Mouse (Mus musculus) CH12.LX (cell line): ENCODE measurements around the gene Tle6. TPM values are rescaled to one million over a fixed set of nuclear protein-coding genes. Genes with fewer than 3 reads are reported as not detected.

ENCODE experiments used
- DNase-seq: peaks from one replicate; pipeline ENCODE4 v3.0.0-alpha.2; 2013; ENCODE audit errors: extremely low read depth
- H3K27ac ChIP-seq: 2 replicates; pipeline ENCODE4 v1.5.1; 2012; ENCODE audit warnings: low read depth, mild to moderate bottlenecking, control low read depth, moderate library complexity; ENCODE audit not compliant: insufficient read depth
- H3K27me3 ChIP-seq: replicated peaks from 2 replicates; pipeline ENCODE3; 2012; ENCODE audit warnings: inconsistent platforms
- H3K36me3 ChIP-seq, 2 experiments: replicated peaks in 1 of 2; 2 replicates each; pipeline versions ENCODE3 to v1.6.1; 2012; ENCODE audit warnings: inconsistent platforms in 1 of 2, low read length in 1 of 2, mild to moderate bottlenecking in 1 of 2, mixed read lengths in 1 of 2, moderate library complexity in 1 of 2; ENCODE audit not compliant: control insufficient read depth in 1 of 2, insufficient read depth in 1 of 2
- H3K4me1 ChIP-seq, 2 experiments: 2 replicates each; pipeline ENCODE4 v1.6.1; 2012; ENCODE audit warnings: inconsistent platforms in 1 of 2, moderate library complexity in 1 of 2; ENCODE audit not compliant: insufficient read depth in 2 of 2, control insufficient read depth in 1 of 2
- H3K4me2 ChIP-seq: 2 replicates; pipeline ENCODE4 v1.6.1; 2012; ENCODE audit warnings: low read depth, mild to moderate bottlenecking, control low read depth; ENCODE audit not compliant: poor library complexity, insufficient read depth, severe bottlenecking
- H3K4me3 ChIP-seq, 3 experiments: fragments of 150-350 bp in 1 of 3; sonication (generic) in 1 of 3; replicated peaks in 1 of 3; 2 replicates each; pipeline versions ENCODE3 to v1.5.1; 2011 to 2012; ENCODE audit warnings: low read depth in 2 of 3, low read length in 2 of 3, mild to moderate bottlenecking in 2 of 3, moderate library complexity in 2 of 3, control low read depth in 1 of 3, improper control_type of control experiment in 1 of 3, inconsistent platforms in 1 of 3, mixed read lengths in 1 of 3; ENCODE audit not compliant: poor library complexity in 1 of 3
- H3K79me2 ChIP-seq: replicated peaks from 2 replicates; pipeline ENCODE4 v1.6.1; 2012; ENCODE audit warnings: mild to moderate bottlenecking, moderate library complexity; ENCODE audit not compliant: control insufficient read depth, poor library complexity, insufficient read depth, severe bottlenecking; ENCODE audit errors: extremely low read depth
- H3K9ac ChIP-seq: 2 replicates; pipeline ENCODE4 v1.6.1; 2012; ENCODE audit warnings: low read depth, mild to moderate bottlenecking, control low read depth, moderate library complexity; ENCODE audit not compliant: insufficient read depth
- H3K9me3 ChIP-seq: replicated peaks from 2 replicates; pipeline ENCODE3; 2012; ENCODE audit warnings: low read length, inconsistent platforms, mixed read lengths
- CHD2 ChIP-seq: IDR thresholded peaks from 2 replicates; pipeline ENCODE4 v1.6.1; 2011; ENCODE audit warnings: low read length, improper control_type of control experiment
- EP300 ChIP-seq: IDR thresholded peaks from 2 replicates; pipeline ENCODE4 v1.6.1; 2011; ENCODE audit warnings: low read length, improper control_type of control experiment
- ETS1 ChIP-seq: conservative IDR thresholded peaks from 2 replicates; pipeline ENCODE4 v1.6.1; 2012; ENCODE audit warnings: low read depth, mild to moderate bottlenecking, inconsistent platforms, low read length, improper control_type of control experiment, moderate library complexity
- HCFC1 ChIP-seq: IDR thresholded peaks from 2 replicates; pipeline ENCODE4 v1.6.1; 2012; ENCODE audit warnings: low read depth, mild to moderate bottlenecking, inconsistent platforms, low read length, improper control_type of control experiment
- IRF4 ChIP-seq: IDR thresholded peaks from 2 replicates; pipeline ENCODE4 v1.6.1; 2014; ENCODE audit warnings: low read depth, mild to moderate bottlenecking, inconsistent platforms, low read length, improper control_type of control experiment
- MAX ChIP-seq: IDR thresholded peaks from 2 replicates; pipeline ENCODE4 v1.6.1; 2011; ENCODE audit warnings: low read length, improper control_type of control experiment
- MXI1 ChIP-seq: IDR thresholded peaks from 2 replicates; pipeline ENCODE4 v1.6.1; 2011; ENCODE audit warnings: mild to moderate bottlenecking, low read depth, low read length, improper control_type of control experiment
- MYC ChIP-seq: IDR thresholded peaks from 2 replicates; pipeline ENCODE4 v1.6.1; 2011; ENCODE audit warnings: low read depth, mild to moderate bottlenecking, improper control_type of control experiment, low read length
- PAX5 ChIP-seq: IDR thresholded peaks from 2 replicates; pipeline ENCODE4 v1.6.1; 2012; ENCODE audit warnings: low read length, inconsistent platforms, mixed read lengths
- POLR2AphosphoS2 ChIP-seq: IDR thresholded peaks from 2 replicates; pipeline ENCODE4 v1.6.1; 2011; ENCODE audit warnings: low read depth, low read length, improper control_type of control experiment
- RAD21 ChIP-seq: IDR thresholded peaks from 2 replicates; pipeline ENCODE4 v1.6.1; 2011; ENCODE audit warnings: low read depth, mild to moderate bottlenecking, low read length, improper control_type of control experiment, moderate library complexity
- RCOR1 ChIP-seq: conservative IDR thresholded peaks from 2 replicates; pipeline ENCODE4 v1.6.1; 2012; ENCODE audit warnings: low read depth, mild to moderate bottlenecking, inconsistent platforms, low read length, improper control_type of control experiment
- SMC3 ChIP-seq: IDR thresholded peaks from 2 replicates; pipeline ENCODE4 v1.6.1; 2011; ENCODE audit warnings: low read depth, low read length, improper control_type of control experiment
- TBP ChIP-seq: conservative IDR thresholded peaks from 2 replicates; pipeline ENCODE4 v1.6.1; 2011; ENCODE audit warnings: low read depth, low read length, improper control_type of control experiment
- USF1 ChIP-seq: IDR thresholded peaks from 2 replicates; pipeline ENCODE4 v1.6.1; 2014; ENCODE audit warnings: low read depth, mild to moderate bottlenecking, inconsistent platforms, low read length, improper control_type of control experiment
- ZKSCAN1 ChIP-seq: IDR thresholded peaks from 2 replicates; pipeline ENCODE4 v1.6.1; 2012; ENCODE audit warnings: low read depth, inconsistent platforms, low read length, improper control_type of control experiment, borderline replicate concordance
- ZMIZ1 ChIP-seq: IDR thresholded peaks from 2 replicates; pipeline ENCODE4 v1.6.1; 2012; ENCODE audit warnings: low read depth, mild to moderate bottlenecking, inconsistent platforms, low read length, improper control_type of control experiment
- dilution Hi-C: fragments of 300-500 bp; cut with MboI; formaldehyde crosslinking; loops from 2 replicates; pipeline ENCODE4 v1.14.3; 2020; ENCODE audit warnings: low sequenced_read_pairs; ENCODE audit not compliant: extremely low pct_unique_long_range_greater_than_20kb, extremely low pct_ligation_motif_present
- in situ Hi-C: fragments of 300-500 bp; cut with MboI; formaldehyde crosslinking; loops from 3 replicates; pipeline ENCODE4 v1.14.3; 2019; ENCODE audit warnings: low sequenced_read_pairs, low pct_ligation_motif_present, low pct_unique_long_range_greater_than_20kb, mixed read lengths
- polyA plus RNA-seq: library from polyadenylated mRNA; unstranded; fragments of >175 nt; gene quantifications from 2 replicates; pipeline ENCODE4 v1.2.1, GENCODE M21; 2012; ENCODE audit warnings: low read depth; ENCODE audit not compliant: insufficient read length
- total RNA-seq, 2 experiments: library from RNA; depleted of rRNA; stranded (reverse); fragments of 300-350 nt in 1 of 2; fragments of >200 nt in 1 of 2; gene quantifications; 2 replicates each; pipeline ENCODE4 v1.2.3; 2012 to 2014

Tle6 gene
- total and polyA plus RNA-seq, 3 experiments: 0.39 to 1.3 (median 1.2) TPM

DNA sequence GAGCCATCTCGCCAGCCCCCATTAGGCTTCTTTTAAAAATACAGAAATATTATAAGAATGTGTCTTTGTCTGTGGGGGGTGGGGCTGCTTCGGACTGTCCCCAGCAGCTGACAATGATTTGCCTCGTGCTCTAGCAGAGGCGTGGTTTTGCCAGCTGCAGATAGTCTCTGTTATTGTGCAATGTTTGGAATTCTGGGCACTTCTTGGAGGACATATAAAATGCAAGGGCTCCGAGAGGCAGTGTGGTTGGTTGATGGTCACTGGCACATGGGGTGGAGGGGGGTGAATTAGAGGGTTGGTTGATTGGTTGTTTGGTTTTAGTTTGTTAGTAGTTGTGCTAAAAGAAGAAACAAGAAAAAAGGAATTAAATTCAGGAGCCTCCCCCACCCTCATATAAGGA is 19.1 kb upstream of the Tle6 start:
- Histone ChIP-seq H3K9me3 (no peaks in the 10 kb centered on the region), H3K4me1 (peaks cover 0 to 19% of the 10 kb centered on the region in 2 experiments; a peak in 3 of 4 replicates), H3K36me3 (peaks cover 19 to 49% of the 10 kb centered on the region in 2 experiments), H3K4me3 (no peak overlapping the region), H3K79me2 (no peaks in the 10 kb centered on the region), H3K27ac (no peak overlapping the region), H3K4me2 (no peak overlapping the region), H3K9ac (no peak overlapping the region), H3K27me3 (peaks cover 3% of the 10 kb centered on the region)
- TF ChIP-seq ZMIZ1: no peak
- TF ChIP-seq EP300: no peak
- no peak for TF ChIP-seq SMC3
- TF ChIP-seq PAX5: no peak
- TF ChIP-seq POLR2AphosphoS2: no peak
- TF ChIP-seq IRF4: no peak
- in situ Hi-C loops: no loop called here
- dilution Hi-C loops: no loop called here
- DNase-seq: no peak

DNA sequence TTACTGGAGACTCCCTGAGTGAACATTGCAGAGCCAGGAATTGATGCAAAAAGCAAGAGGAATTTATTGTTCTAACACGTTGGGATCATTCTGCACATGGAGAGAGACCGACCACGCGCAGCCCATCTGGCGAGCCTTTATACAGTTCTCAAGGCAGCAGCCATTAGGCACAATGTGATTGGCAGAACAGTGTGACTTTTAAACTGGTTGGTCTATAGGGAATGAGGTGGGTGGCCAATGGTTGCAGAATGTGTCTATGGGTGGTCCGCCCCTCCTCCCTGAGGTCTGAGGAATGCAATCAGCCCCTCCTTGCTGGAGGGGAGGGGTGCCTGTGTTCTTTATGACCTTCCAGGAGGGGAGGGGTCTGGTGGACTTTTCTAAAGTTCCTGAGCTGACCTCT is 14.6 kb upstream of the Tle6 start:
- Histone ChIP-seq H3K4me1 (no peaks in the 10 kb centered on the region), H3K9me3 (no peaks in the 10 kb centered on the region), H3K36me3 (peaks cover 0 to 6% of the 10 kb centered on the region in 2 experiments), H3K4me3 (no peak overlapping the region), H3K79me2 (no peaks in the 10 kb centered on the region), H3K9ac (no peak overlapping the region), H3K27me3 (peaks cover 3% of the 10 kb centered on the region), H3K4me2 (no peak overlapping the region), H3K27ac (no peak overlapping the region)
- dilution Hi-C loops (no loop called here), in situ Hi-C loops (no loop called here)
- TF ChIP-seq HCFC1 (no peak), RCOR1 (no peak), PAX5 (no peak)
- DNase-seq: no peak

DNA sequence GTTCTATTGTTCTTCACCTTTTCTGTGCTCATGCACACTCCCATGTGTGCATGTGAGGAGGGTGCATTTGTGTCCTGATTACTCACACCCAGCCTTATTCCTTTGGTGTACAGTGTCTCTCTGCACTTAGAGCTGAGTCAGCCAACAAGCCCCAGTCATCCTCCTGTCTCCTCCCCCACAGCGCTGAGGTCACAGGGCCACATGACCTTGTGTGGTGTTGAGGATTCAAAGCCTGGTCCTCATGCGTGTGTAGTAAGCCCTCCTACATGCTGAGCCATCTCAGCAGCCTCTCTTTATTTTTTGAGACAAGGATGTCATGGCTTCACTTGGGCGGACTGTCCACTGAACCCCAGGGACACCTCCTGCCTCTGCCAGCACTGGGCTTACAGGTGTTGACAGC is 11.9 kb upstream of the Tle6 start:
- no peak overlapping the region for H3K9ac ChIP-seq
- H3K9me3 ChIP-seq: no peaks in the 10 kb centered on the region
- H3K27ac ChIP-seq: no peak overlapping the region
- no peak for DNase-seq
- dilution Hi-C loops (no loop called here), in situ Hi-C loops (no loop called here)
- H3K27me3 ChIP-seq: peaks cover 3% of the 10 kb centered on the region
- H3K4me1 ChIP-seq: no peaks in the 10 kb centered on the region
- H3K4me3 ChIP-seq: no peak overlapping the region
- TF ChIP-seq ZKSCAN1 (no peak), ETS1 (no peak), TBP (no peak), MYC (no peak), MXI1 (no peak), CHD2 (no peak), USF1 (no peak), MAX (no peak), RAD21 (no peak)
- H3K36me3 ChIP-seq: peaks cover 6 to 23% of the 10 kb centered on the region in 2 experiments
- H3K79me2 ChIP-seq: no peaks in the 10 kb centered on the region
- no peak overlapping the region for H3K4me2 ChIP-seq
